Mouse (Mus musculus): ENCODE data around the gene Rgs9bp.
"Not testable (repeated sequence)": the region's sequence is repeated elsewhere in the genome, so short reads cannot be mapped to it uniquely, and the experiment has no call there.

The Rgs9bp gene

DNA sequence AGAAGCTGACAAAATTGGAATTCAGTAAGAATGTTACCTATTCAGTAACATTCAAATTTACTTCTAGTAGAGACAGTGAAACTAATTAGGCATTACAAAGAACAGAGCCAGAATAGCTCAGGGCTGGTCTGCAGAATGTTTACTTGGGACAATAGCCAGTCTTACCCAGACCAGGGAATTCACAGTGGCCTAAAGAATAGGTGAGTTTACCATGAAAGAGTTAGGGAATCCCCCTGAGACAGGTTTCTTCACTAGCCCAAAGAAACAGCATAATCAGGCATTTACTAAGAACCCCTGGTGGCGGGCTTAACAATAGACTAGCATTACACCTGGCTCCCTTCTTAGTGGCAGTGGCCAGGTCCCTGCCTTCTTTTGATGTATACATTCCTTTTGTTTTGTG lies 54.8 kb downstream of the Rgs9bp start:
- DNase-seq (ENCODE audit: low spot score), result not testable (repeated sequence)

DNA sequence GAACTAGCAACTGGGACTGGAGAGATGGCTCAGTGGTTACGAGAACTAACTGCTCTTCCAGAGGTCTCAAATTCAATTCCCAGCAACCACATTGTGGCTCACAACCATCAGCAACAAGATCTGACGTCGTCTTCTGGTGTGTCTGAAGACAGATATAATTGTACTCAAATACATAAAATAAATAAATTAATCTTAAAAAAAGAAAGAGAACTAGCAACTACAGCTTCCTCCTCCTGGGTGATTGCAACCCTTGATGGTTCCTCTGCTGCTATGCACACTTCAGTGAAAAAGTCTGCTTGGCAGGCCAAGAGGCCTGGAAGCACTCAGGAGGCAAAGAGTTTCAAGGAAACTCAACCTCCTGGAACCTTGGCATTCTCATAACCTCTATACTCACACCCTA lies 55.4 kb downstream of the Rgs9bp start:
- DNase-seq (ENCODE audit: low spot score), result no peak
